Comparison of ENCODE assay signal across 21 mouse cellular contexts in the genomic region with DNA sequence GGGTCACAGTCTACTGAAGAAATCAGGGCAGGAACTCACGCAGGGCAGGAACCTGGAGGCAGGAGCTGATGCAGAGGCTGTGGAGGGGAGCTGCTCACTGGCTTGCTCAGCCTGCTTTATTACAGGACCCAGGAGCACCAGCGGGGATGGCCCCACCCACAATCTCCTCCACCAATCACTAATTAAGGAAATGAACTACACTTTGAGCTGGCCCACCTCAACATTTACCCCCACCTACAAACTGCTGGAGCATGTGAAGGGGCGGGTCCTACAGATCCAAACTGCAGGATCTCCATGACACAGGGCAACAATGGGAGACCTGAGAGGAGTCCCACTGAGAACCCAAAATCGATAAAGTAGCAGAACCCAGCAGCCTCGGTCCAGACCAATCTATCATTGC.
A peak's percentile ranks its signal among the peaks of the same experiment; 100 is the strongest.
DNase-seq lines count a peak whose midpoint lies in the region; TF ChIP-seq lines count a peak whose summit lies in the region.
"Had no signal": no experiment of that assay in that cellular context is flagged by ENCODE, and none has a peak within 500 bp of the region (broad histone marks: within the 10 kb centered on the region; RNA-seq: fewer than 3 reads in every experiment).

No protein-coding gene starts in this region.

- TF ChIP-seq CTCF in E14TG2a.4 (conservative IDR thresholded peaks at IDR 0.05; ENCODE audit: low read length) = no peak

- H3K27me3 ChIP-seq in E14TG2a.4 (ENCODE audit: insufficient read depth, low read length) = peaks cover 11% of the 10 kb centered on the region
- H3K27me3 ChIP-seq: embryonic facial prominence, embryonic 13.5 days; embryonic facial prominence, embryonic 15.5 days; forebrain, embryonic 12.5 days had no signal

- in situ Hi-C loops in ES-E14 (cut with MboI; ENCODE audit: low sequenced_read_pairs in 2 of 2, unreplicated experiment in 2 of 2) = no loop called here

- no peaks in the 10 kb centered on the region for H3K36me3 ChIP-seq in E14TG2a.4 (ENCODE audit: insufficient read depth, low read length)
- no peaks in the 10 kb centered on the region for H3K36me3 ChIP-seq in ES-E14 (ENCODE audit: control insufficient read depth, insufficient read depth, low read length, poor library complexity, severe bottlenecking)
- H3K36me3 ChIP-seq: embryonic facial prominence, embryonic 13.5 days; embryonic facial prominence, embryonic 15.5 days; forebrain, embryonic 10.5 days; forebrain, embryonic 12.5 days had no signal

- DNase-seq in ES-E14 (ENCODE audit: low read depth, low spot score) (peak; percentile 42), ZHBTc4 (ENCODE audit: low read depth, low spot score) (peak; percentile 86)
- no peak for DNase-seq in thymus, postnatal 14 days
- DNase-seq in retina, postnatal 1 day = no peak
- DNase-seq: adrenal gland, adult 2 months; adrenal gland, postnatal 10 days; adrenal gland, postnatal 25 days; B cell, adult 2 months; cerebellum, adult 11 months; cerebellum, adult 18-20 months; cerebellum, adult 8-10 months; cerebellum, adult 9-11 months; cerebellum, postnatal 14 days; cerebellum, postnatal 36 days; embryo, embryonic 11 days had no signal

- H3K27ac ChIP-seq in ES-E14 (ENCODE audit: insufficient read depth, low read depth, low read length, poor library complexity, severe bottlenecking) = no peak overlapping the region
- H3K27ac ChIP-seq: embryonic facial prominence, embryonic 13.5 days; embryonic facial prominence, embryonic 15.5 days; forebrain, embryonic 10.5 days; forebrain, embryonic 12.5 days had no signal

- H3K4me1 ChIP-seq in E14TG2a.4 (replicated peaks; ENCODE audit: low read depth, low read length) (peaks cover 18% of the 10 kb centered on the region), ES-E14 (ENCODE audit: control insufficient read depth in 2 of 2, insufficient read depth in 2 of 2, low read length in 2 of 2, poor library complexity in 1 of 2) (peaks cover 0 to 5% of the 10 kb centered on the region in 2 experiments; a peak in 2 of 4 replicates)
- H3K4me1 ChIP-seq: embryonic facial prominence, embryonic 13.5 days; embryonic facial prominence, embryonic 15.5 days; forebrain, embryonic 10.5 days; forebrain, embryonic 12.5 days had no signal

- H3K9ac ChIP-seq in ES-E14 (ENCODE audit: insufficient read depth, low read depth, low read length, poor library complexity, severe bottlenecking) = no peak overlapping the region
- H3K9ac ChIP-seq: embryonic facial prominence, embryonic 13.5 days; embryonic facial prominence, embryonic 15.5 days; forebrain, embryonic 12.5 days had no signal

- H3K4me3 ChIP-seq in E14TG2a.4 (replicated peaks; ENCODE audit: low read length) = 0 out of 2 replicates have a peak overlapping the region, but pooled peaks have one; percentile 7
- H3K4me3 ChIP-seq in ES-E14 (ENCODE audit: insufficient read depth in 1 of 2, low read depth in 1 of 2, low read length in 2 of 2, poor library complexity in 1 of 2, severe bottlenecking in 1 of 2) = no peak overlapping the region
- H3K4me3 ChIP-seq: embryonic facial prominence, embryonic 13.5 days; embryonic facial prominence, embryonic 15.5 days; erythroblast, embryonic 14.5 days; forebrain, embryonic 10.5 days; forebrain, embryonic 12.5 days had no signal

- no peaks in the 10 kb centered on the region for H3K9me3 ChIP-seq in E14TG2a.4 (ENCODE audit: low read length)
- no peaks in the 10 kb centered on the region for H3K9me3 ChIP-seq in ES-E14 (ENCODE audit: control insufficient read depth, insufficient read depth, low read depth, low read length)
- H3K9me3 ChIP-seq: embryonic facial prominence, embryonic 13.5 days; embryonic facial prominence, embryonic 15.5 days; forebrain, embryonic 10.5 days; forebrain, embryonic 12.5 days had no signal

TF ChIP-seq in ES-E14, 5 proteins besides CTCF, POLR2A, EP300 and RAD21:
- no peak for TF ChIP-seq ZC3H11A (IDR thresholded peaks at IDR 0.05; ENCODE audit: borderline replicate concordance, low read depth, low read length)
- no peak for TF ChIP-seq MAFK (IDR thresholded peaks at IDR 0.05; ENCODE audit: insufficient read depth, low read depth, low read length)
- TF ChIP-seq ZNF384 (IDR thresholded peaks at IDR 0.05; ENCODE audit: low read depth, low read length) = no peak
- no peak for TF ChIP-seq HCFC1 (IDR thresholded peaks at IDR 0.05; ENCODE audit: borderline replicate concordance, insufficient read depth, low read length)
- TF ChIP-seq CHD2 (IDR thresholded peaks at IDR 0.05; ENCODE audit: low read depth, low read length) = no peak
TF ChIP-seq in ES-E14: peak in this region for 0.

Comparison
In these comparisons a context has a peak if more than half of its experiments do, and no peak if none do; other contexts are left out.
1. DNase-seq: peak in ES-E14 (single experiment) and ZHBTc4 (single experiment); none in thymus, postnatal 14 days (single experiment) and retina, postnatal 1 day (single experiment).